Mouse (Mus musculus): ENCODE data around the gene Lamc3.

The Lamc3 gene

DNA sequence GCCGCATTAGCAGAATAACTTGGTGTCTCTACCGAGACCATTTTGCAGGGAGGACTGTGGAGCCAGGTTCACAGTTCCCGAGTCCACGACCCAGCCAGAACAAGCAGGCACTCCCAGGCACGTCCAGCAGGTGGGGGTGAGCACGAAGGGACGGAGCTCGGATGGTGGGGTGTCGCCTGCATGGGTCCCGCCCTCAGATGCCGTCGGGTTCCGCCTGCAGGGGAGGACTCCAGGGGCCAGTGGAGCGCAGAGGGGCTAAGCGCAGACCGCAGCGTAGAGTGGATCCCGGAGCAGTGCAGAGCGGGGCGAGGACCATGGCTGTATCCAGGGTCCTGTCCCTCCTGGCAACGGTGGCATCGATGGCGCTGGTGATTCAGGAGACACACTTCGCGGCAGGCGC, at the start of gene Lamc3:
TSS of gene Lamc3 (plus strand) at position 262 of the 400 bp plus-strand sequence.
- DNase-seq (ENCODE audit: low spot score in 2 of 2), result peak in 1 of 2 experiments; percentile 33

GRCm38 (mm10) chr2:31838868-31839267, 48.2 kb upstream of the Lamc3 start:
- DNase-seq (ENCODE audit: low spot score in 2 of 2), result no peak

- DNase-seq (ENCODE audit: low spot score in 2 of 2), result no peak
Observed at GRCm38 (mm10) chr2:31844729-31845136, 42.4 kb upstream of the Lamc3 start.

DNA sequence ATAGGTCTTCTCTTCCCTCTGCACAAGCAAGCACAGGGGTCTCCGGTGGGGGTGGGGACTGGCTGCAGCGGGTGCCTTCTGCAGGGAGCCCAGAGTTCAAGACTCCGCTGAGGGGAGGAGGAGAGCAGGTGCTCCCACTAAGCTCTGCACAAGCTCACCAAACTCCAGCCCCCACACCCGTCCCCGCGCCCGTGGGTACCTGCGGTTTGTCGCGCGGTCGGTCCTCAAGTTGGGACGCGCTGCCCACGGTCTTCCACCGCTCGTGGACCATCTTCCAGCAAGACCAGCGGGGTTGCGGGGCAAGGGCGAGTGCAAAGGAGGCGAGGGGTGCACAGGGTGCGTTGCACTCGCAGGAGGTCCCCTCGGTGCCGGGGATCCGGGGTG, 41.6 kb upstream of the Lamc3 start:
- no peak for DNase-seq (ENCODE audit: low spot score in 2 of 2)

- no peak for DNase-seq (ENCODE audit: low spot score in 2 of 2)
Observed at GRCm38 (mm10) chr2:31845896-31846691, 41.0 kb upstream of the Lamc3 start, which contains the start of gene Fibcd1. TSS of gene Fibcd1 (minus strand) at chr2:31846005.

- DNase-seq (ENCODE audit: low spot score in 2 of 2), result no peak
Observed at GRCm38 (mm10) chr2:31846692-31847660, 40.1 kb upstream of the Lamc3 start.

- peak; percentile 33 to 55 for DNase-seq (ENCODE audit: low spot score in 2 of 2)
Observed at GRCm38 (mm10) chr2:31847908-31848307, 39.2 kb upstream of the Lamc3 start.

- DNase-seq (ENCODE audit: low spot score in 2 of 2), result no peak
Observed at GRCm38 (mm10) chr2:31850141-31850540, 37.0 kb upstream of the Lamc3 start.

DNA sequence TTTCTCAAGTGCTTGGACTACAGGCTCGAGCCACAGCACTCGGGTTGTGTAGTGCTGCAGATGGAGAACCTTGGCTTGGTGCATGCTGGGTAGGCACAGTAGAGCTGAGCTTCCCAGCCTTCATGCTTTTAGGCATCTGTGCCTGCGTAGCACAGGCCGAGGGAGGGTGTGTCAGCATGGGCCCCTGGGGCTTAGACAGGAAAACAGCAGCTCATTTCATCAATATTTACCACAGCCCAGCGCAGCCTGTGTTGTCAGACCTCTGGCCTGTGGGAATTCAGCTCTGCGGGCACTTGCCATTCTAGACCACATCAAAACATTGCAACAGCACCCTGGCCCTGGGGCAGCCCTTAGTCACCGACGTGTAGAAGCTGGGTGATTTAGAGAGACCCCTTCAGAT, 31.1 kb upstream of the Lamc3 start:
- peak; percentile 26 to 38 for DNase-seq (ENCODE audit: low spot score in 2 of 2)

DNA sequence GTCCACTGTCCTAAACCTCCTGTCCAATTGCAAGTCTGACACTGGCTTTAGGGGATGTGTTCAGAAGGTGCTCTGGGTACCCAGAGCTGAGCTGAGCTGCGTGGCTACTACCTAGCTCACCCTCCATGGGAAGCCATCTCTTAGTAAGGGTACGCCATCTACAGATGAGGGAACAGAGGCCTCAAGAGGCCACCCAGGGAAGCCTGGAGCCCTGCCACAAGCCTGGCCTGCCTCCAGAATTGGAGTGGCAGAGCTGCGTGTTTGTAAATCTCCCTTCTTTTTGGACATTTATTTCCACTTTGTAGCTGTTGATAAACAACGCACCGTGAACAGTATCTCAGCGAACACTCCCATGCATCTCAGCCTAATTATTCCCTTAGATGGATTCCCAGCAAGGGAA, 29.9 kb upstream of the Lamc3 start:
- no peak for DNase-seq (ENCODE audit: low spot score in 2 of 2)

DNA sequence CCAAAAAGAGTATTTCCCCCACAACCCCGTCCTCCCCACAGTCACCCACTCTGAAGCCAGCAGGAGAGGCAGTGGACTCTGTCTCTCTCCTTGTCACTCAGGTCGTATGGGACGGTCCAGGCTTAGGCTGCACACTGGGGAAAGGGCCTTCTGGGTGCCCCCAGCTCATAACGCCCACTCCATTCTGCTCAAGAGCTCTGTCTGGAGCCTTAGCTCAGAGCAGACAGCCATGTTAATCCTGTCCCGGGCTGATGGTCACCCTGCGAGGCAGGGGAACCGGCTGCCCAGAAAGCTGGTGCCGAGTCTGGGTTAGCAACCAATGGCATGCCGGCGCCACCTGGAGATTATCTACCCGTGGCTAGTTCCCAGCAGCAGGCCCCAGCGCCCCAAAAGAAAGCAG, 28.6 kb upstream of the Lamc3 start:
- DNase-seq (ENCODE audit: low spot score in 2 of 2), result no peak

GRCm38 (mm10) chr2:31862919-31863318, 24.2 kb upstream of the Lamc3 start:
- no peak for DNase-seq (ENCODE audit: low spot score in 2 of 2)

GRCm38 (mm10) chr2:31863766-31864165, 23.3 kb upstream of the Lamc3 start:
- no peak for DNase-seq (ENCODE audit: low spot score in 2 of 2)

DNA sequence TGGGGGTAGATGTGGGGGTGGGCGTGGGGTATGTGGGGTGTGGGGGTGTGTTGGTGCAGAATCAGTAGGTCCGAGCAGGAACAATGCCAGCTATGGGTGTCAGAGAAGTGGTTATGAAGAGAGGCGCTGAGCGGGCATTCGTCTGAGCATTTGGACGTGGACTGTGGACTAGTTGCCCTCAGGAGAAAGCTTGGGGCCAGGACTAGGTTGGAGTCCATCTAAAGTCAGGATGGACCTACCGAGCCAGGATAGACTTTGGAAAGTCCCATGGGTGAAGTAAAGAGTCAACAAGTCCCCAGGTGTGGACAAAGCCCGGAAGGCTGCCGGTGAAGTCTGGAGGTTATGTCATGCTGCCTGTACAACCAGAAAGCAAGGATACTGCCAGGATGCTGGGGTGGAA, 22.2 kb upstream of the Lamc3 start:
- no peak for DNase-seq (ENCODE audit: low spot score in 2 of 2)

DNA sequence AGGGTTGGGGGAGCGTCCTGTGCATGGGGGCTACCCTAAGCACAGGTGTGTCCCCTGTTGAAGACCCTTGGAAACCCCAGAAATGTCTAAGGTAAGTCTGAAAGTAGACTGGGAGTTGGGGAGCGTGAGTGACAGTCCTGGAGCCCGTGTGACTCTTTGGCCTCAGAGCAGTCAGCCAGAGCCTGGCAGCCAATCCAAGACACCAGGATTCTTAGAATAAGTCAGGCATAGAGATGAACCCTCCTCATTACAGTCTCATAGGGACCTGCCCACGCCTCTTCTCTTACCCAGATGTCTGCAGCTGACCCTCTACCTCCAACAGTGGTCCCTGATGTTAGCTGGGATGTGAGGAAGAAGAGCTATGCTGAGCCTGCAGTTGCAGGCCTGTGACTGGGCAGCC, 21.8 kb upstream of the Lamc3 start:
- DNase-seq (ENCODE audit: low spot score in 2 of 2), result no peak

DNA sequence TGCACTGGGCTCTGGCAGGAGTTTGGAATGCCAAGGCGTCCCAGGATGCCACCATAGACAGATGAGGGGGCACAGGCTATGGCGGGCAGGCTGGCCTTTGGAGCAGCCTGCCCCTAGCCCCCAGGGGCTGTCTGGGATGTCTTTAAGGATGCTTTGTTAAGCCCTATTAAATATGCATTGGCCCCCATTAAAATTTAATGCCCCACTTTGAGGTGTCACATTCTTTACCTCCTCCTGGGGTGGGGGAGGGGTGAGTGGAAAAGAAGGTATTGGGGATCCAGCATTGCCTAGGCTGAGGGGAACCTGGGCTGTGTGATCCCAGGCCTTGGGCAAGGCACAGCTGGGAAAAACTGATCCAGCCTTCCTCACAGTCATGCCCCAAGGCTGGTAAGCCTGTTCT, 21.3 kb upstream of the Lamc3 start:
- no peak for DNase-seq (ENCODE audit: low spot score in 2 of 2)

DNA sequence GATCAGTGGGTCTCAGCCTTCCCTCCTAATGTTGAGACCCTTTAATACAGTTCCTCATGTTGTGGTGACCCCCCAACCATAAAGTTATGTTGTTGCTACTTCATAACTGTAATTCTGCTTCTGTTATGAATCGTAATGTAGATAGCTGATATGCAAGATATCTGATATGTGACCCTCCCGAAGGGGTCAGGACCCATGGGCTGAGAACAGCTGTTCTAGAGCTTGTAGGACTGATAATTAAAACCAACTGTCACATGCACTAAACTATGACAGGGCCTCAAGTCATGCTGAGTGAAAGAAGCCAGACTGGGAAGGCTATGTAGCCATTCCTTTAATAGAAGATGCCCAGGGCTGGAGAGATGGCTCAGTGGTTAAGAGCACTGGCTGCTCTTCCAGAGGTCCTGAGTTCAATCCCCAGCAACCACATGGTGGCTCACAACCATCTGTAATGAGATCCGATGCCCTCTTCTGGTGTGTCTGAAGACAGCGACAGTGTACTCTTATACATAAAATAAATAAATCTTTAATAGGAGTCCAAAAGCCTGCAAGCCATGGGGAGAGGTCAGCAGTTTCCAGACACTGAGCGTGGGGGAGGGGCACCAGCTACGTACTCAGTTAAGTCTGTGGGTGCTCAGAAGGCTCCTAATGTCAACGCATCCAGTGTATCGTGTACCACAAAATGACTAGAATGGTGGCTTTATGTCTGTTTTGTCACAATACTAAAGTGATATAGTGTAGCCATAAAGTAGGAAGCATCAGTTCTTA, 19.1 kb upstream of the Lamc3 start:
- no peak for DNase-seq (ENCODE audit: low spot score in 2 of 2)

DNA sequence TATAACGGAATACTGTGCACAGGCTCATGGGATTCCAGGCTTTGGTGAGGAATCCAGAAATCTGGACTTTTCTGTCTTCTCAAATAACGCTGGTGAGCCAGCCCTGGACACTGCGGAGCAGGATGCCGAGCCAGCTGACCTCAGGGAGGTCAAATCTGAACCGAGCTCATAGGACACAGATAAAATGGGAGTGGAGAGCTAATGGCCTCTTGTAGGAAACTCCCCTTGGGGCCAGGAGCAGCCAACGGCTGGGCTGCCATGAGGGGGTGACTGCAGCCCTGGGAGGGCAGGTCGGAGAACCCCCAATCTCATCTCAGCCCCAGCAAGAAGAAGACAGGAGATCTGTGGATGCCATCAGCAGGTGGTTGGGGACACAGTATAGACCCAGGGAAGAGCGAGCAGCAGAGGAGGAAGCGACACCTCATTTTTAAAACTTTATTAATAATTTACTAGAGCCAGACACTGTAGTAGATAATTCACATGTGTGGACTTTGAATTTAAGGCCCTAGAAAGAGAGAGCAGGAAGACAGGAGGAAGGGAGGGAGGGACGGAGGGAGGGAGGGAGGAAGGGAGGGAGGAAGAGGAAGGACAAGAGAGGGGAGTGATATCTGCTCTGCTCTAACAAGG, 18.4 kb upstream of the Lamc3 start:
- DNase-seq (ENCODE audit: low spot score in 2 of 2), result no peak

GRCm38 (mm10) chr2:31869692-31870091, 17.4 kb upstream of the Lamc3 start:
- DNase-seq (ENCODE audit: low spot score in 2 of 2), result no peak

GRCm38 (mm10) chr2:31870683-31871082, 16.4 kb upstream of the Lamc3 start:
- DNase-seq (ENCODE audit: low spot score in 2 of 2), result no peak

GRCm38 (mm10) chr2:31874290-31874855, 12.7 kb upstream of the Lamc3 start:
- no peak for DNase-seq (ENCODE audit: low spot score in 2 of 2)

Measured in natural killer cell, adult 2 months (primary cell).